ENCODE assay signal across 7 mouse cellular contexts in genomic region chr9:122902717-122903535, GRCm38 (mm10). TPM values are rescaled to one million over a fixed set of nuclear protein-coding genes. Genes with fewer than 3 reads are reported as not detected.
A peak's percentile ranks its signal among the peaks of the same experiment; 100 is the strongest.
DNase-seq lines count a peak whose midpoint lies in the region; ATAC-seq lines count a peak whose summit lies in the region.

No protein-coding gene starts in this region.

- DNase-seq in adrenal gland, postnatal 4 days (ENCODE audit: low spot score in 2 of 2) = peak; percentile 10 to 36
- DNase-seq in embryo, embryonic 9.5 days (ENCODE audit: extremely low spot score) = peak; percentile 86
- peak; percentile 16 to 24 for DNase-seq in gastrocnemius, postnatal 36 days
- peak; percentile 86 for DNase-seq in left cerebral cortex, postnatal 4 days
- DNase-seq in mesoderm, embryonic 11.5 days (ENCODE audit: low read depth, low spot score) = peak; percentile 87
- DNase-seq in right cerebral cortex, postnatal 4 days = peak; percentile 65

- no peak overlapping the region for H3K27ac ChIP-seq in intestine, embryonic 15.5 days

- WGBS in intestine, embryonic 15.5 days = 14% methylated on average over 32 of the region's 32 CpGs

- intact Hi-C loops in gastrocnemius, postnatal 36 days (cut with DNase I) = no loop called here
- intact Hi-C loops in left cerebral cortex, postnatal 4 days (cut with DNase I) = no loop called here

- H3K4me1 ChIP-seq in intestine, embryonic 15.5 days (replicated peaks) = no peaks in the 10 kb centered on the region; the same call in 1 of the 2 replicates

- no peaks in the 10 kb centered on the region for H3K27me3 ChIP-seq in intestine, embryonic 15.5 days (replicated peaks)

- peak; percentile 93 for ATAC-seq in intestine, embryonic 15.5 days

- H3K4me2 ChIP-seq in intestine, embryonic 15.5 days (replicated peaks) = peak overlapping the region; percentile 87

- peak overlapping the region; percentile 62 for H3K9ac ChIP-seq in intestine, embryonic 15.5 days

- H3K4me3 ChIP-seq in intestine, embryonic 15.5 days (replicated peaks) = peak overlapping the region; percentile 58

- no peaks in the 10 kb centered on the region for H3K36me3 ChIP-seq in intestine, embryonic 15.5 days

- no peaks in the 10 kb centered on the region for H3K9me3 ChIP-seq in intestine, embryonic 15.5 days

RNA-seq across cellular contexts. Expression of gene Zkscan7, which starts 17.4 kb away (rescaled TPM):
- 10 to 100 TPM; 16.7 to 18.7 TPM for total RNA-seq in adrenal gland, postnatal 4 days (2021)
- 1 to 10 TPM; 3.3 to 3.4 TPM for total RNA-seq in gastrocnemius, postnatal 36 days (2021)
- polyA plus RNA-seq in intestine, embryonic 15.5 days (2015; fragmentation: Nextera tagmentation; extraction: Ambion mirVana) = 2.8 and 3.4 TPM in 2 replicates
- 1 to 10 TPM; 6.3 to 6.9 TPM for total RNA-seq in left cerebral cortex, postnatal 4 days (2021)

RNA-seq across cellular contexts. Expression of gene Zfp105, which starts 19.9 kb away (rescaled TPM):
- 10 to 100 TPM in 1 of 2 experiments, 1 to 10 TPM in 1; 10.0 to 13.4 TPM for total RNA-seq in adrenal gland, postnatal 4 days (2021)
- total RNA-seq in gastrocnemius, postnatal 36 days (2021) = 1 to 10 TPM in 1 of 2 experiments, under 1 TPM in 1; 0.84 to 1.0 TPM
- polyA plus RNA-seq in intestine, embryonic 15.5 days (2015; fragmentation: Nextera tagmentation; extraction: Ambion mirVana) = 12.2 and 13.7 TPM in 2 replicates
- 10 to 100 TPM; 10.6 to 11.7 TPM for total RNA-seq in left cerebral cortex, postnatal 4 days (2021)

RNA-seq across cellular contexts. Expression of gene Zfp445, which starts 37.1 kb away (rescaled TPM):
- 100 to 1,000 TPM; 194 to 202 TPM for total RNA-seq in adrenal gland, postnatal 4 days (2021)
- 10 to 100 TPM; 27.6 to 35.0 TPM for total RNA-seq in gastrocnemius, postnatal 36 days (2021)
- 46.6 and 48.3 TPM in 2 replicates for polyA plus RNA-seq in intestine, embryonic 15.5 days (2015; fragmentation: Nextera tagmentation; extraction: Ambion mirVana)
- 100 to 1,000 TPM; 202 to 204 TPM for total RNA-seq in left cerebral cortex, postnatal 4 days (2021)

RNA-seq across cellular contexts. Expression of gene 1110059G10Rik, which starts 47.9 kb away (rescaled TPM):
- 10 to 100 TPM; 35.7 to 45.3 TPM for total RNA-seq in adrenal gland, postnatal 4 days (2021)
- total RNA-seq in gastrocnemius, postnatal 36 days (2021) = 1 to 10 TPM; 7.6 to 8.5 TPM
- polyA plus RNA-seq in intestine, embryonic 15.5 days (2015; fragmentation: Nextera tagmentation; extraction: Ambion mirVana) = 32.8 and 33.7 TPM in 2 replicates
- 10 to 100 TPM; 20.9 to 26.7 TPM for total RNA-seq in left cerebral cortex, postnatal 4 days (2021)

RNA-seq across cellular contexts. Expression of gene Kif15, which starts 47.9 kb away (rescaled TPM):
- total RNA-seq in adrenal gland, postnatal 4 days (2021) = 10 to 100 TPM; 21.2 to 26.0 TPM
- under 1 TPM; 0.36 to 0.52 TPM for total RNA-seq in gastrocnemius, postnatal 36 days (2021)
- 44.9 and 46.1 TPM in 2 replicates for polyA plus RNA-seq in intestine, embryonic 15.5 days (2015; fragmentation: Nextera tagmentation; extraction: Ambion mirVana)
- 1 to 10 TPM; 6.3 to 6.7 TPM for total RNA-seq in left cerebral cortex, postnatal 4 days (2021)

Comparison
In these comparisons a context has a peak if more than half of its experiments do, and no peak if none do; other contexts are left out.
1. DNase-seq: peak in every context shown above with its lines; median percentile 87 in mesoderm, embryonic 11.5 days; 86 in embryo, embryonic 9.5 days; 86 in left cerebral cortex, postnatal 4 days; 65 in right cerebral cortex, postnatal 4 days; 23 in adrenal gland, postnatal 4 days; 20 in gastrocnemius, postnatal 36 days.
2. RNA of gene Zfp105, which starts 19.9 kb away (total RNA-seq): 10.0 to 13.4 TPM in adrenal gland, postnatal 4 days and 10.6 to 11.7 TPM in left cerebral cortex, postnatal 4 days; 0.84 to 1.0 TPM in gastrocnemius, postnatal 36 days; every median in the first group is over 4 times any median in the second.
3. RNA of gene Zfp445, which starts 37.1 kb away (total RNA-seq): 202 to 204 TPM in left cerebral cortex, postnatal 4 days and 194 to 202 TPM in adrenal gland, postnatal 4 days; 27.6 to 35.0 TPM in gastrocnemius, postnatal 36 days; every median in the first group is over 4 times any median in the second.